Mouse (Mus musculus) embryonic facial prominence, embryonic 11.5 days (tissue): ENCODE results near the gene Wdr4. TPM values are rescaled to one million over a fixed set of nuclear protein-coding genes. Genes with fewer than 3 reads are reported as not detected.
A peak's percentile ranks its signal among the peaks of the same experiment; 100 is the strongest.

Experiments used
- ATAC-seq: fragments of 200-750 bp; cut with Nextera tagmentation; replicated peaks from 2 replicates; pipeline ENCODE4 v1.8.0; 2017; ENCODE audit warnings: low read depth; ENCODE audit not compliant: insufficient number of reproducible peaks, low FRiP score, low TSS enrichment
- DNase-seq: peaks from one replicate; pipeline ENCODE4 v3.0.0-alpha.2; 2015; ENCODE audit warnings: low spot score
- H3K27ac ChIP-seq: fragments of 300-500 bp; sonication (generic); replicated peaks from 2 replicates; pipeline ENCODE4 v1.5.1; 2014; ENCODE audit warnings: mild to moderate bottlenecking, low read depth, low read length, control low read depth
- H3K27me3 ChIP-seq: fragments of 300-500 bp; sonication (generic); 2 replicates; pipeline ENCODE4 v1.6.1; 2014; ENCODE audit warnings: mild to moderate bottlenecking, low read length, moderate library complexity, mixed read lengths; ENCODE audit not compliant: control insufficient read depth, insufficient read depth
- H3K36me3 ChIP-seq: fragments of 300-500 bp; sonication (generic); replicated peaks from 2 replicates; pipeline ENCODE4 v1.6.1; 2014; ENCODE audit warnings: low read depth, mild to moderate bottlenecking, low read length, moderate library complexity, mixed read lengths; ENCODE audit not compliant: control insufficient read depth, insufficient read depth
- H3K4me1 ChIP-seq: fragments of 300-500 bp; sonication (generic); 2 replicates; pipeline ENCODE4 v1.6.1; 2014; ENCODE audit warnings: low read length, mixed read lengths; ENCODE audit not compliant: control insufficient read depth, insufficient read depth
- H3K4me2 ChIP-seq: fragments of 300-500 bp; sonication (generic); 2 replicates; pipeline ENCODE4 v1.6.1; 2014; ENCODE audit warnings: low read depth, mild to moderate bottlenecking, control low read depth, low read length, moderate library complexity
- H3K4me3 ChIP-seq: fragments of 300-500 bp; sonication (generic); 2 replicates; pipeline ENCODE4 v1.5.1; 2014; ENCODE audit warnings: low read depth, low read length, control low read depth
- H3K9ac ChIP-seq: fragments of 300-500 bp; sonication (generic); replicated peaks from 2 replicates; pipeline ENCODE4 v1.6.1; 2014; ENCODE audit warnings: mild to moderate bottlenecking, control low read depth, low read length
- H3K9me3 ChIP-seq: fragments of 300-500 bp; sonication (generic); replicated peaks from 2 replicates; pipeline ENCODE4 v1.6.1; 2016; ENCODE audit warnings: mild to moderate bottlenecking, low read length, inconsistent platforms, mixed read lengths; ENCODE audit not compliant: control insufficient read depth
- WGBS: fragments of 180-500 bp; shearing (Covaris S2); extraction: QIAGEN DNeasy Blood & Tissue Kit; methylation state at CpG from one replicate; pipeline ENCODE4 v1.1.7; 2014; 5-methylcytosine and 5-hydroxymethylcytosine counted together
- microRNA-seq: library from miRNA; unstranded; fragments of <30 nt; microRNA quantifications from one replicate; pipeline ENCODE4, GENCODE M21; 2016; ENCODE audit warnings: borderline number of aligned reads
- polyA plus RNA-seq: library from polyadenylated mRNA; unstranded; fragments of >200 nt; fragmentation: Nextera tagmentation; extraction: Ambion mirVana; gene quantifications from 2 replicates; pipeline ENCODE4 v1.2.1, GENCODE M21; 2014

Wdr4 gene
- polyA plus RNA-seq, 1 experiment from 2014 or later, result 34.6 TPM

- no peak overlapping the region for H3K27ac ChIP-seq
- DNase-seq, result no peak
- H3K4me3 ChIP-seq, result no peak overlapping the region
- no peak overlapping the region for H3K4me2 ChIP-seq
- no peaks in the 10 kb centered on the region for H3K4me1 ChIP-seq
- H3K36me3 ChIP-seq, result no peaks in the 10 kb centered on the region
- no peak overlapping the region for H3K9ac ChIP-seq
- H3K9me3 ChIP-seq, result no peaks in the 10 kb centered on the region
- no peak for ATAC-seq
- H3K27me3 ChIP-seq, result no peaks in the 10 kb centered on the region
- WGBS, result 69% methylated on average over 1 of the region's 1 CpGs
These were observed 71.3 kb downstream of the Wdr4 start for GRCm38 (mm10) chr17:31448519-31448918.

GRCm38 (mm10) chr17:31447766-31448165, 72.0 kb downstream of the Wdr4 start:
- H3K4me1 ChIP-seq, result no peaks in the 10 kb centered on the region

GRCm38 (mm10) chr17:31445061-31445731, 74.6 kb downstream of the Wdr4 start:
- Histone ChIP-seq H3K27me3 (no peaks in the 10 kb centered on the region), H3K9me3 (no peaks in the 10 kb centered on the region), H3K9ac (no peak overlapping the region), H3K4me2 (no peak overlapping the region), H3K4me1 (no peaks in the 10 kb centered on the region), H3K4me3 (no peak overlapping the region), H3K27ac (no peak overlapping the region), H3K36me3 (no peaks in the 10 kb centered on the region)
- DNase-seq (peak; percentile 40), ATAC-seq (no peak)
- 17% methylated on average over 7 of the region's 7 CpGs for WGBS

More at GRCm38 (mm10) chr17:31447766-31448165, 72.0 kb downstream of the Wdr4 start:
- no peak overlapping the region for H3K4me3 ChIP-seq
- H3K27ac ChIP-seq, result no peak overlapping the region
- no peak overlapping the region for H3K4me2 ChIP-seq
- H3K9me3 ChIP-seq, result no peaks in the 10 kb centered on the region
- no peaks in the 10 kb centered on the region for H3K27me3 ChIP-seq
- DNase-seq (no peak), ATAC-seq (no peak)
- no peaks in the 10 kb centered on the region for H3K36me3 ChIP-seq
- 70% methylated on average over 5 of the region's 5 CpGs for WGBS
- no peak overlapping the region for H3K9ac ChIP-seq

Small RNAs within 50 kb of the gene (microRNA-seq; reads per million reads assigned to microRNA genes)
- gene Gm24970, result not detected

Other genes starting within 250 kb of the Wdr4 start
- 0.66 and 0.76 TPM in 2 replicates for gene Rsph1, start 242.6 kb downstream of the Wdr4 start, polyA plus RNA-seq
- gene Slc37a1, start 233.2 kb downstream of the Wdr4 start, polyA plus RNA-seq, result 1.8 and 2.4 TPM in 2 replicates
- 25.7 and 26.6 TPM in 2 replicates for gene Pde9a, start 133.8 kb downstream of the Wdr4 start, polyA plus RNA-seq
- gene Ndufv3, start 135 bp upstream of the Wdr4 start, polyA plus RNA-seq, result 206 and 237 TPM in 2 replicates
- 24.2 and 27.9 TPM in 2 replicates for gene Pknox1, start 44.8 kb upstream of the Wdr4 start, polyA plus RNA-seq
- gene Cbs, start 117.3 kb upstream of the Wdr4 start, polyA plus RNA-seq, result 1.5 and 2.5 TPM in 2 replicates
- 206 and 225 TPM in 2 replicates for gene U2af1, start 138.9 kb upstream of the Wdr4 start, polyA plus RNA-seq
- gene Cryaa, start 157.8 kb upstream of the Wdr4 start, polyA plus RNA-seq, result 20.9 and 184 TPM in 2 replicates